Mouse (Mus musculus): ENCODE results near the gene Cct8l1. TPM values are rescaled to one million over a fixed set of nuclear protein-coding genes. Genes with fewer than 3 reads are reported as not detected.

Gene Cct8l1
- polyA plus RNA-seq, 1 experiment from 2014 or later = 0.14 TPM

DNA sequence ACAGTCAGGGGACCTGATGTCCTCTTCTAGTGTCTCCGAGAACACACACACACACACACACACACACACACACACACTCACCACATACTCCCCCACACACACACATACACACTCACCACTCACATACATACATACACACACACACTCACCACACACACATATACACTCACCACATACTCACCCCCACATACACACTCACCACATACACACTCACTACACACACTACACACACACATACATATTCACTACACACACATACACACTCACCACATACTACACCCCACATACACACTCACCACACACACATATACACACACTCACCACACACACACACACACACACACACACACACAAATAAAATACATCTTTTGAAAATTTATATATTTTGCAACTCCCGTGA lies 31.0 kb downstream of the Cct8l1 start:
- WGBS = 82% methylated on average over 2 of the region's 2 CpGs
- Histone ChIP-seq H3K27ac (ENCODE audit: poor library complexity, severe bottlenecking) (no peak overlapping the region), H3K4me1 (replicated peaks) (no peaks in the 10 kb centered on the region), H3K27me3 (replicated peaks) (no peaks in the 10 kb centered on the region), H3K4me2 (no peak overlapping the region), H3K36me3 (no peaks in the 10 kb centered on the region), H3K9me3 (replicated peaks) (no peaks in the 10 kb centered on the region), H3K9ac (no peak overlapping the region), H3K4me3 (no peak overlapping the region)
- no peak for ATAC-seq (ENCODE audit: insufficient number of reproducible peaks, low FRiP score)

DNA sequence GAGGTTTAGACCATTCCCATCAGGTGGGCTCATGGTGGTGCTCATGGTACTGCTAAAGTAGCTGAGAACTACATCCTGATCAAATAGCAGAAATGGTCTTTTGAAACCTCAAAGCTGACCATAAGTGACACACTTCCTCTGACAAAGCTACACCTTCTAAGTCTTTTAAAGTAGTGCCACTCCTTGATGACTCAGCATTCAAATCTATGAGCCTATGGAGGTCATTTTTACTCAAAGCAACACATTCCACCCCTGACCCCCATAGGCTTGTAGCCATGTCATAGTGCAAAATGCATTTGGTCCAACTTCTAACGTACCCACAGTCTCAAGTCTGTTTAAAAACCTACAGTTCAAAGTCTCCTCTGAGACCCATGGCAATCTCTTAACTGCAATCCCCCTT lies 35.0 kb downstream of the Cct8l1 start:
- WGBS = 76% methylated on average over 1 of the region's 1 CpGs

DNA sequence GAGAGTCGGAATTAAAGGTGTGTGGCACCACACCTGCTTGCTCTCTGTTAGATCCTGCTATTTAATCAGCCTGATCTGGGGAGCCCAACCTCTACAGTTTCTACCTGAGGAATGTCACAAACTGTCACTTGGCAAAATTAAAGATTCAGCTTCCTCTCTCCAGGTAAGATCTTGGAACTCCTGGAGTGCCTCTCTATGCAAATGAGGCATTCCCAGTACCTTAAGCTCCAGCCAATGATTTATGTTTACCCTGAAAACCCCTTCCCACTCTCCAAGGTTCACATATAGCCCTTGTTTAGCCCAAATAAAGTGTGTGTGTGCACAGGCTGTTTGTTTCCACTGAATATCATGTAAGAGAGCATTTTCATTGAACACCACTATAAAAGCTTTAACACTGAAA lies 38.3 kb downstream of the Cct8l1 start:
- Histone ChIP-seq H3K4me1 (replicated peaks) (no peaks in the 10 kb centered on the region), H3K4me3 (no peak overlapping the region), H3K27ac (ENCODE audit: poor library complexity, severe bottlenecking) (no peak overlapping the region), H3K36me3 (no peaks in the 10 kb centered on the region), H3K27me3 (replicated peaks) (no peaks in the 10 kb centered on the region), H3K4me2 (no peak overlapping the region), H3K9me3 (replicated peaks) (no peaks in the 10 kb centered on the region), H3K9ac (no peak overlapping the region)
- ATAC-seq (ENCODE audit: insufficient number of reproducible peaks, low FRiP score) = no peak
- WGBS = 69% methylated on average over 1 of the region's 1 CpGs

More for the DNA sequence above, 35.0 kb downstream of the Cct8l1 start:
- Histone ChIP-seq H3K9ac (no peak overlapping the region), H3K4me1 (replicated peaks) (no peaks in the 10 kb centered on the region), H3K4me2 (no peak overlapping the region), H3K27ac (ENCODE audit: poor library complexity, severe bottlenecking) (no peak overlapping the region), H3K9me3 (replicated peaks) (no peaks in the 10 kb centered on the region), H3K27me3 (replicated peaks) (no peaks in the 10 kb centered on the region), H3K36me3 (no peaks in the 10 kb centered on the region), H3K4me3 (no peak overlapping the region)
- ATAC-seq (ENCODE audit: insufficient number of reproducible peaks, low FRiP score) = no peak

DNA sequence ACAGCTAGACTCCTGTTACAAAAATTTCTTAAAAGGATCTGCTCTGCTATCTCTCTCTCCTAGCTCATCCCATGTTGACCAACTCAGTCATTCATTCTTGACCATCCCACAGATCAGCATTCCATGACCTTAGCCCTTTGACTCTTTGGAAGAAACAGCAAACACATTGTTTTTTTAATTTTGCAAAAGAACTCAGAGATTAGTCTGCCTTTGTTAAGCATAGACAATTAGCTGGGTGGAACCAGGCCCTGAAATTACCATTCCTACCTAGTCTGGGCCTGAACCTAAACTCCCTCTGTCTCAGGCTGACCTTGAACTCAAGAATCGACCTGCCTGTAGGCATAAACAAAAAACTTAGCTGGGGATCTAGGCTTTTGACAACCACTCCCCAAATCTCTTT lies 38.8 kb downstream of the Cct8l1 start:
- H3K9ac ChIP-seq = no peak overlapping the region
- WGBS = 50% methylated on average over 1 of the region's 1 CpGs
- no peak overlapping the region for H3K4me2 ChIP-seq
- H3K27ac ChIP-seq (ENCODE audit: poor library complexity, severe bottlenecking) = no peak overlapping the region
- no peaks in the 10 kb centered on the region for H3K9me3 ChIP-seq (replicated peaks)
- H3K4me3 ChIP-seq = no peak overlapping the region
- no peak for ATAC-seq (ENCODE audit: insufficient number of reproducible peaks, low FRiP score)
- H3K36me3 ChIP-seq = no peaks in the 10 kb centered on the region
- H3K4me1 ChIP-seq (replicated peaks) = no peaks in the 10 kb centered on the region
- no peaks in the 10 kb centered on the region for H3K27me3 ChIP-seq (replicated peaks)

DNA sequence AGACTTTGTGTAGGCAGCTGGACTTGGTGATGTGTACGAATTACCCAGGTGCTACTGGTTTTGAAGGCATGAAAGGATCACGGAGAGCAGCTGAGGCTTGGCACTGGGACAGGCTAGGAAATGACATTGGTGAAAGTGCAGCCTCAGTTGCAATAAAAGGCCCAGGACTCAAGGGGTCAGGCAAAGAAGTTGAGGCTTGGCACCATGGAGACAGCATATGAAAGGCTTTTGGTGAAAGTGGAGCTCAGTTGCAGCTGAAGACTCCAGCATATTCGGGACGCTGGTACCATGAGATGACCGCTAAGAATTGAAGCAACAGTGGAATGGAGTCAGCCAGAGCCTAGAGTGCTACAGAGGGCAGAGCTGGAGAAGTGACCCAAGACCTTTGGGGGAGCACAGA lies 39.8 kb downstream of the Cct8l1 start:
- WGBS = 85% methylated on average over 5 of the region's 5 CpGs
- Histone ChIP-seq H3K27ac (ENCODE audit: poor library complexity, severe bottlenecking) (no peak overlapping the region), H3K4me3 (no peak overlapping the region), H3K36me3 (no peaks in the 10 kb centered on the region), H3K9ac (no peak overlapping the region), H3K27me3 (replicated peaks) (no peaks in the 10 kb centered on the region), H3K9me3 (replicated peaks) (no peaks in the 10 kb centered on the region), H3K4me1 (replicated peaks) (no peaks in the 10 kb centered on the region), H3K4me2 (no peak overlapping the region)
- ATAC-seq (ENCODE audit: insufficient number of reproducible peaks, low FRiP score) = no peak

DNA sequence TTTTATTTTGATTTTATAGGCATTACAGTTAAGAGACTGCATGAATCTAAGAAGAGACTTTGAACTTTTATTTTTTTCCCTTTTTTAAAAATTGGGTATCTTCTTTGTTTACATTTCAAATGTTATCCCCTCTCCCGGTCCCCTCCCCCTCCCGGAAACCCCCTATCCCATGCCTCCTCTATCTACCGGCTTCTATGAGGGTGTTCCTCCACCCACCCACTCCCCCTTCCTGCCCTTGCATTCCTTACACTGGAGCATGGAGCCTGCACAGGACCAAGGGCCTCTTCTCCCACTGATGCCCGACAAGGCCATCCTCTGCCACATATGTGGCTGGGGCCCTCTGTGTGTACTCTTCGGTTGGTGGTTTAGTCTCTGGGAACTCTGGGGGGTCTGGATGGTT lies 40.5 kb downstream of the Cct8l1 start:
- no peak overlapping the region for H3K9ac ChIP-seq
- H3K4me2 ChIP-seq = no peak overlapping the region
- H3K9me3 ChIP-seq (replicated peaks) = no peaks in the 10 kb centered on the region
- H3K4me1 ChIP-seq (replicated peaks) = no peaks in the 10 kb centered on the region
- no peaks in the 10 kb centered on the region for H3K27me3 ChIP-seq (replicated peaks)
- H3K36me3 ChIP-seq = no peaks in the 10 kb centered on the region
- 60% methylated on average over 5 of the region's 5 CpGs for WGBS
- no peak for ATAC-seq (ENCODE audit: insufficient number of reproducible peaks, low FRiP score)
- H3K4me3 ChIP-seq = no peak overlapping the region
- no peak overlapping the region for H3K27ac ChIP-seq (ENCODE audit: poor library complexity, severe bottlenecking)

Other genes starting within 250 kb of the Cct8l1 start
- 12.3 and 13.7 TPM in 2 replicates for gene Kmt2c, start 17.3 kb upstream of the Cct8l1 start, polyA plus RNA-seq (2016; fragmentation: Nextera tagmentation; extraction: Ambion mirVana)
- 9.2 and 10.0 TPM in 2 replicates for gene Xrcc2, start 189.8 kb downstream of the Cct8l1 start, polyA plus RNA-seq (2016; fragmentation: Nextera tagmentation; extraction: Ambion mirVana)
- gene Actr3b, start 243.9 kb downstream of the Cct8l1 start, polyA plus RNA-seq (2016; fragmentation: Nextera tagmentation; extraction: Ambion mirVana) = 38.9 and 39.0 TPM in 2 replicates

Data from heart, embryonic 12.5 days (tissue).